Mouse (Mus musculus) heart, embryonic 10.5 days (tissue): ENCODE data around the gene Olfr1462. TPM values are rescaled to one million over a fixed set of nuclear protein-coding genes. Genes with fewer than 3 reads are reported as not detected.

ENCODE experiments used
- DNase-seq: peaks from one replicate; pipeline ENCODE4 v3.0.0-alpha.2; 2017; ENCODE audit warnings: low spot score
- H3K27ac ChIP-seq: fragments of 300-500 bp; sonication (generic); 2 replicates; pipeline ENCODE4 v1.5.1; 2016; ENCODE audit warnings: mild to moderate bottlenecking
- H3K27me3 ChIP-seq: fragments of 300-500 bp; sonication (generic); 2 replicates; pipeline ENCODE4 v1.6.1; 2016; ENCODE audit warnings: mild to moderate bottlenecking; ENCODE audit not compliant: poor library complexity, insufficient read depth, severe bottlenecking
- H3K36me3 ChIP-seq: fragments of 300-500 bp; sonication (generic); 2 replicates; pipeline ENCODE4 v1.6.1; 2016; ENCODE audit warnings: mild to moderate bottlenecking, moderate library complexity
- H3K4me1 ChIP-seq: fragments of 300-500 bp; sonication (generic); 2 replicates; pipeline ENCODE4 v1.6.1; 2016; ENCODE audit warnings: mild to moderate bottlenecking
- H3K4me3 ChIP-seq: fragments of 300-500 bp; sonication (generic); 2 replicates; pipeline ENCODE4 v1.5.1; 2016; ENCODE audit warnings: mild to moderate bottlenecking, moderate library complexity
- H3K9me3 ChIP-seq: fragments of 300-500 bp; sonication (generic); 2 replicates; pipeline ENCODE4 v1.6.1; 2016; ENCODE audit warnings: mild to moderate bottlenecking, moderate library complexity
- WGBS: fragments of 180-500 bp; shearing (Covaris S2); methylation state at CpG from one replicate; pipeline ENCODE4 v1.1.7; 2016; 5-methylcytosine and 5-hydroxymethylcytosine counted together
- polyA plus RNA-seq: library from polyadenylated mRNA; unstranded; fragments of >200 nt; fragmentation: Nextera tagmentation; extraction: Ambion mirVana; gene quantifications from 2 replicates; pipeline ENCODE4 v1.2.1, GENCODE M21; 2016

Gene Olfr1462
- not detected in 2 replicates for polyA plus RNA-seq

DNA sequence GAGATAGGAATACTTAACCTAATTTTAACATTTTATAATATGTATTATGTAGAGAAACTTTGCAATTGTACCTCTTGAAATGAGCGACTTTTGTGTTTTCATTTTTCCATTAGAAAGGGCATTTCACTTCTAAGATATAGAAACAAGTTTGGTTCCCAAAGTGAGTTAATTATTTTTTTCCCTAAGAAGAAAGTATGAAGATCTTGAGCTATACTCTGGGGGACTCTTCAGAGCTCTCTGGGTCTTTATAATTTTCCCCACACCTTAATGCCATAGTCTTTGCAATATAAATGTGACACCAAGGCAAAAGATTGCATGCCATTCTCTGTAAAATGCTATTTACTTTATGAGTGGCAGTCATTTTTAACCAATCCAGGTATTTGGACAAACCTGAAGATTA, at the start of gene Olfr1462:
TSS of gene Olfr1462 (plus strand) at position 301 of the 400 bp plus-strand sequence.
- Histone ChIP-seq H3K27ac (no peak within 1 kb of the TSS), H3K9me3 (peaks cover 3% of the 10 kb centered on the region), H3K4me3 (no peak within 1 kb of the TSS), H3K36me3 (no peaks in the 10 kb centered on the region), H3K27me3 (no peaks in the 10 kb centered on the region), H3K4me1 (no peaks in the 10 kb centered on the region)
- WGBS: 75% methylated on average over 1 of the region's 1 CpGs
- no peak for DNase-seq

DNA sequence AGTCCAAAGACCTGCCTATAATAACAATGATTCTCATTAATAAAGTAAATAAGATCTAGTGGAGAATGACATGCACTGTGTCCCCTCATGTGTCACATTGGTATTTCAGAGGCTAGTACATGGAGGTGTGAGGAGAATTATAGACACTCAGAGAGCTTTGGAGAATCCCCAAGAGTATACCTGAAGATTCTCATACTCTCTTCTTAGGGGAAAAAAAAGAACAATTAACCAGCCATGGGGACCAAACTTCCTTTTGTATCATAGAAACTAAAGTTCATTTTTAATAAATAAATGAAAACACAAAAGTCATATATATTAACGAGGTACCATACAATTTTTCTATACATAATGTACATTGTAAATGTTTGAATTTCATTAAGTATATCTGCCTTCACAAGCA, 36.1 kb upstream of the Olfr1462 start, which contains the start of gene Olfr1459:
TSS of gene Olfr1459 (minus strand) at position 101 of the 400 bp plus-strand sequence.
- WGBS: 78% methylated on average over 1 of the region's 1 CpGs
- no peak for DNase-seq
- Histone ChIP-seq H3K4me3 (no peak within 1 kb of the TSS), H3K36me3 (no peaks in the 10 kb centered on the region), H3K4me1 (no peaks in the 10 kb centered on the region), H3K27me3 (no peaks in the 10 kb centered on the region), H3K9me3 (peaks cover 16% of the 10 kb centered on the region), H3K27ac (no peak within 1 kb of the TSS)

DNA sequence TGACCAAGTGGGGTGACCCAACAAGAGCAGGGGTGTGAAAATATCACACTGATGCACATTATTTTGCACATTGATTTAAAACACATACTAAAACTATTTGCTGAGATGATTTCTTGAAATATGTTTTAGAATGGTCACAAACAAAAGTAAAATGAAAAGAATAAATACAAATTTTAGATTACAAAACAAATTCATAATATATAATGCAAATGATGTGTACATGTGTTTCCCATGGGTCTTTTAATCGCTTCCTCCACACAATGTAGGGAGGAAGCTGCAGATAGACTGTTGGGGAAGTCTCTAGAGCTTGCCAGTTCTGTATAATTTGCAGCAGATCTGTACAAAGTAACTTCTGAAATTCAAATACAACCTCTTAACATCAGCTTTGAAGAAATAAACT, 22.8 kb upstream of the Olfr1462 start, which contains the start of gene Olfr1461:
TSS of gene Olfr1461 (plus strand) at position 301 of the 400 bp plus-strand sequence.
- no peaks in the 10 kb centered on the region for H3K9me3 ChIP-seq

DNA sequence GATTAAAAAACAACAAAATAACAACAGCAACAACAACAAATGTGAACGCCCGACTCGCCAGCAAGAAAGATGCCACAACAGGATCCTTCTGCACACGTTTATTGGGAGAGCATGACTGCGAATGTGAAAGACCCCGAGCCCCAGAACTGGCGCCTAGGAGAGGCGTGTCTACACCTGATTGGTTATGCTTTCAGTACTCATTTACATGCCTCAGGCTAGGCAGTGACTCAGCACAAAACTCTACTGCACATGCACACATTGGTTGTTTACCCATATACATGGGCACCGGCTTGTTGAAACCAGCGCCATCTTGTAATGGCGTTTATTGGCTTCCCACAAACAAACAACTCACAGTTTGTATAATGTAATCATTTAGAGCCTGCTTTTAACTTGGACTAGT, 36.1 kb downstream of the Olfr1462 start:
- Histone ChIP-seq H3K36me3 (no peaks in the 10 kb centered on the region), H3K9me3 (0 out of 2 replicates have a peak, but pooled peaks cover 8% of the 10 kb centered on the region), H3K27me3 (no peaks in the 10 kb centered on the region), H3K4me3 (no peak overlapping the region), H3K27ac (no peak overlapping the region), H3K4me1 (no peaks in the 10 kb centered on the region)
- 85% methylated on average over 11 of the region's 11 CpGs for WGBS
- DNase-seq: no peak

More for the DNA sequence above, 22.8 kb upstream of the Olfr1462 start, which contains the start of gene Olfr1461:
- WGBS: 73% methylated on average over 1 of the region's 1 CpGs
- DNase-seq: no peak
- no peak within 1 kb of the TSS for H3K27ac ChIP-seq
- no peaks in the 10 kb centered on the region for H3K36me3 ChIP-seq
- H3K4me1 ChIP-seq: no peaks in the 10 kb centered on the region
- H3K4me3 ChIP-seq: no peak within 1 kb of the TSS
- no peaks in the 10 kb centered on the region for H3K27me3 ChIP-seq

DNA sequence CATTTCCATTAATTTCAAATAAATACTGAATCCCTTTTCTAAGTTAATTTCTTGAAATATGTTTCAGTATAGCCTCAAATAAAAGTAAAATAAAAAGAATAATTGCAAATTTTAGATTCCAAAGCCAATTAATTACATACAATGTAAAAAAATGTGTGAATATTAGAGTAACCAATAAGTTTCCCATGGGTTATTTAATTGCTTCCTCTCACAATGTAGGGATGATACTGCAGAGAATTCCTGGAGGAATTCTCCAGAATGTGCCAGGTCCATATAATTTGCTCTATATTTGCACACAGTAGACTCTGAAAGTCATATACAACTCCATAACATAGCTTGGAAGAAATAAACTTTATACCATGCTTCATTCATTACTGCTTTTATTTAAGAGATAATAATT, 45.5 kb downstream of the Olfr1462 start, which contains the start of gene Olfr1463:
TSS of gene Olfr1463 (plus strand) at position 301 of the 400 bp plus-strand sequence.
- Histone ChIP-seq H3K27ac (no peak within 1 kb of the TSS), H3K4me1 (no peaks in the 10 kb centered on the region), H3K9me3 (peaks cover 7% of the 10 kb centered on the region), H3K4me3 (no peak within 1 kb of the TSS), H3K27me3 (no peaks in the 10 kb centered on the region), H3K36me3 (no peaks in the 10 kb centered on the region)
- no peak for DNase-seq

Other genes starting within 250 kb of the Olfr1462 start
- not detected in 2 replicates for gene Olfr1450, start 235.5 kb upstream of the Olfr1462 start, polyA plus RNA-seq
- not detected in 2 replicates for gene Olfr1451, start 190.7 kb upstream of the Olfr1462 start, polyA plus RNA-seq
- gene Olfr1453, start 157.4 kb upstream of the Olfr1462 start, polyA plus RNA-seq: not detected in 2 replicates
- gene Olfr1454, start 125.1 kb upstream of the Olfr1462 start, polyA plus RNA-seq: not detected in 2 replicates
- gene Olfr1457, start 87.8 kb upstream of the Olfr1462 start, polyA plus RNA-seq: not detected in 2 replicates
- not detected in 2 replicates for gene Olfr1458, start 79.0 kb upstream of the Olfr1462 start, polyA plus RNA-seq
- gene Olfr1459, start 36.2 kb upstream of the Olfr1462 start, polyA plus RNA-seq: not detected in 2 replicates
- gene Olfr1461, start 22.7 kb upstream of the Olfr1462 start, polyA plus RNA-seq: not detected in 2 replicates
- not detected in 2 replicates for gene Olfr1463, start 45.6 kb downstream of the Olfr1462 start, polyA plus RNA-seq
- gene Olfr1465, start 129.8 kb downstream of the Olfr1462 start, polyA plus RNA-seq: not detected in 2 replicates
- gene Olfr1466, start 153.1 kb downstream of the Olfr1462 start, polyA plus RNA-seq: not detected in 2 replicates
- gene Olfr1467, start 176.5 kb downstream of the Olfr1462 start, polyA plus RNA-seq: not detected in 2 replicates
- gene Olfr1469, start 222.1 kb downstream of the Olfr1462 start, polyA plus RNA-seq: not detected in 2 replicates